Mouse (Mus musculus) stomach, embryonic 15.5 days (tissue): Measurements from ENCODE around the gene Lmo4. TPM values are rescaled to one million over a fixed set of nuclear protein-coding genes. Genes with fewer than 3 reads are reported as not detected.

Experiments used
- ATAC-seq: fragments of 200-750 bp; cut with Nextera tagmentation; 2 replicates; pipeline ENCODE4 v1.8.0; 2017; ENCODE audit warnings: low read depth, moderate number of reproducible peaks, moderate TSS enrichment; ENCODE audit not compliant: insufficient read depth, low FRiP score
- H3K27ac ChIP-seq: fragments of 300-500 bp; sonication (generic); 2 replicates; pipeline ENCODE4 v1.5.1; 2015; ENCODE audit warnings: mild to moderate bottlenecking, inconsistent platforms
- H3K27me3 ChIP-seq: fragments of 300-500 bp; sonication (generic); replicated peaks from 2 replicates; pipeline ENCODE4 v1.6.1; 2015; ENCODE audit warnings: inconsistent platforms
- H3K36me3 ChIP-seq: fragments of 300-500 bp; sonication (generic); 2 replicates; pipeline ENCODE4 v1.6.1; 2015; ENCODE audit warnings: inconsistent platforms
- H3K4me1 ChIP-seq: fragments of 300-500 bp; sonication (generic); 2 replicates; pipeline ENCODE4 v1.6.1; 2015; ENCODE audit warnings: inconsistent platforms
- H3K4me2 ChIP-seq: fragments of 300-500 bp; sonication (generic); 2 replicates; pipeline ENCODE4 v1.6.1; 2015; ENCODE audit warnings: mild to moderate bottlenecking, inconsistent platforms
- H3K4me3 ChIP-seq: fragments of 300-500 bp; sonication (generic); replicated peaks from 2 replicates; pipeline ENCODE4 v1.5.1; 2015; ENCODE audit warnings: inconsistent platforms
- H3K9ac ChIP-seq: fragments of 300-500 bp; sonication (generic); 2 replicates; pipeline ENCODE4 v1.6.1; 2015; ENCODE audit warnings: inconsistent platforms
- H3K9me3 ChIP-seq: fragments of 300-500 bp; sonication (generic); 2 replicates; pipeline ENCODE4 v1.6.1; 2016; ENCODE audit warnings: inconsistent platforms
- WGBS: fragments of 180-500 bp; shearing (Covaris S2); methylation state at CpG from one replicate; pipeline ENCODE4 v1.1.7; 2015; 5-methylcytosine and 5-hydroxymethylcytosine counted together
- polyA plus RNA-seq: library from polyadenylated mRNA; unstranded; fragments of >200 nt; fragmentation: Nextera tagmentation; extraction: Ambion mirVana; gene quantifications from 2 replicates; pipeline ENCODE4 v1.2.1, GENCODE M21; 2015

Gene Lmo4
- polyA plus RNA-seq, 1 experiment from 2014 or later, result 69.3 TPM

GRCm38 (mm10) chr3:144225456-144226240 lies 20.6 kb upstream of the Lmo4 start:
- H3K27me3 ChIP-seq, result no peaks in the 10 kb centered on the region
- no peaks in the 10 kb centered on the region for H3K4me1 ChIP-seq
- 51% methylated on average over 9 of the region's 9 CpGs for WGBS
- ATAC-seq, result no peak
- H3K9ac ChIP-seq, result no peak overlapping the region
- H3K36me3 ChIP-seq, result no peaks in the 10 kb centered on the region
- H3K27ac ChIP-seq, result no peak overlapping the region
- no peak overlapping the region for H3K4me2 ChIP-seq
- no peak overlapping the region for H3K4me3 ChIP-seq
- no peaks in the 10 kb centered on the region for H3K9me3 ChIP-seq

- no peak overlapping the region for H3K4me3 ChIP-seq
- WGBS, result 65% methylated on average over 7 of the region's 7 CpGs
These were observed 19.6 kb upstream of the Lmo4 start for GRCm38 (mm10) chr3:144224594-144224993.

GRCm38 (mm10) chr3:144223377-144224105 lies 18.5 kb upstream of the Lmo4 start:
- no peaks in the 10 kb centered on the region for H3K36me3 ChIP-seq
- 79% methylated on average over 20 of the region's 20 CpGs for WGBS
- no peak overlapping the region for H3K4me3 ChIP-seq
- no peaks in the 10 kb centered on the region for H3K27me3 ChIP-seq
- H3K4me2 ChIP-seq, result no peak overlapping the region
- no peak for ATAC-seq
- no peaks in the 10 kb centered on the region for H3K4me1 ChIP-seq
- no peak overlapping the region for H3K27ac ChIP-seq
- no peak overlapping the region for H3K9ac ChIP-seq
- H3K9me3 ChIP-seq, result no peaks in the 10 kb centered on the region

More at GRCm38 (mm10) chr3:144224594-144224993, 19.6 kb upstream of the Lmo4 start:
- no peaks in the 10 kb centered on the region for H3K27me3 ChIP-seq
- no peaks in the 10 kb centered on the region for H3K9me3 ChIP-seq
- no peaks in the 10 kb centered on the region for H3K4me1 ChIP-seq
- H3K36me3 ChIP-seq, result no peaks in the 10 kb centered on the region
- H3K9ac ChIP-seq, result no peak overlapping the region
- H3K4me2 ChIP-seq, result no peak overlapping the region
- ATAC-seq, result no peak
- no peak overlapping the region for H3K27ac ChIP-seq

GRCm38 (mm10) chr3:144222381-144222780 lies 17.4 kb upstream of the Lmo4 start:
- H3K27me3 ChIP-seq, result no peaks in the 10 kb centered on the region
- 76% methylated on average over 9 of the region's 9 CpGs for WGBS
- no peaks in the 10 kb centered on the region for H3K36me3 ChIP-seq
- no peak for ATAC-seq
- H3K9ac ChIP-seq, result no peak overlapping the region
- no peaks in the 10 kb centered on the region for H3K4me1 ChIP-seq
- H3K4me3 ChIP-seq, result no peak overlapping the region
- no peak overlapping the region for H3K4me2 ChIP-seq
- no peaks in the 10 kb centered on the region for H3K9me3 ChIP-seq
- no peak overlapping the region for H3K27ac ChIP-seq

GRCm38 (mm10) chr3:144207498-144207897 lies 2.5 kb upstream of the Lmo4 start:
- H3K4me2 ChIP-seq, result no peak overlapping the region
- WGBS, result 53% methylated on average over 5 of the region's 5 CpGs
- no peak for ATAC-seq
- no peaks in the 10 kb centered on the region for H3K4me1 ChIP-seq
- no peak overlapping the region for H3K9ac ChIP-seq
- H3K27me3 ChIP-seq, result no peaks in the 10 kb centered on the region
- no peaks in the 10 kb centered on the region for H3K36me3 ChIP-seq
- H3K27ac ChIP-seq, result no peak overlapping the region
- no peaks in the 10 kb centered on the region for H3K9me3 ChIP-seq
- H3K4me3 ChIP-seq, result no peak overlapping the region

- no peak overlapping the region for H3K9ac ChIP-seq
- no peak overlapping the region for H3K4me2 ChIP-seq
- 87% methylated on average over 1 of the region's 1 CpGs for WGBS
- no peak overlapping the region for H3K4me3 ChIP-seq
- H3K9me3 ChIP-seq, result no peaks in the 10 kb centered on the region
- H3K27me3 ChIP-seq, result no peaks in the 10 kb centered on the region
- no peak for ATAC-seq
- no peak overlapping the region for H3K27ac ChIP-seq
- no peaks in the 10 kb centered on the region for H3K36me3 ChIP-seq
- H3K4me1 ChIP-seq, result no peaks in the 10 kb centered on the region
These were observed 1.9 kb upstream of the Lmo4 start for GRCm38 (mm10) chr3:144206942-144207341.

GRCm38 (mm10) chr3:144206261-144206660 lies 1.2 kb upstream of the Lmo4 start:
- Histone ChIP-seq H3K4me2 (peak overlapping the region; percentile 88), H3K27ac (peak overlapping the region; percentile 99), H3K9me3 (no peaks in the 10 kb centered on the region), H3K27me3 (no peaks in the 10 kb centered on the region), H3K4me1 (peaks cover 4% of the 10 kb centered on the region), H3K4me3 (peak overlapping the region; percentile 73), H3K9ac (0 out of 2 replicates have a peak overlapping the region, but pooled peaks have one; percentile 75), H3K36me3 (no peaks in the 10 kb centered on the region)
- ATAC-seq, result no peak
- WGBS, result 15% methylated on average over 3 of the region's 3 CpGs

GRCm38 (mm10) chr3:144205351-144206153 lies 532 bp upstream of the Lmo4 start:
- peak overlapping the region; percentile 99 for H3K27ac ChIP-seq
- peaks cover 4% of the 10 kb centered on the region for H3K4me1 ChIP-seq
- peak; percentile 85 for ATAC-seq
- WGBS, result under 1% methylated on average over 66 of the region's 69 CpGs
- H3K4me2 ChIP-seq, result peak overlapping the region; percentile 88
- no peaks in the 10 kb centered on the region for H3K27me3 ChIP-seq
- H3K9ac ChIP-seq, result peak overlapping the region; percentile 89
- H3K4me3 ChIP-seq, result peak overlapping the region; percentile 73
- no peaks in the 10 kb centered on the region for H3K36me3 ChIP-seq
- no peaks in the 10 kb centered on the region for H3K9me3 ChIP-seq

GRCm38 (mm10) chr3:144203988-144204412 lies 1.0 kb downstream of the Lmo4 start:
- Histone ChIP-seq H3K27ac (peak overlapping the region; percentile 99), H3K36me3 (no peaks in the 10 kb centered on the region), H3K4me2 (peak overlapping the region; percentile 88), H3K4me3 (peak overlapping the region; percentile 73), H3K9me3 (no peaks in the 10 kb centered on the region), H3K4me1 (peaks cover 9% of the 10 kb centered on the region), H3K27me3 (no peaks in the 10 kb centered on the region), H3K9ac (peak overlapping the region; percentile 89)
- no peak for ATAC-seq
- WGBS, result 1% methylated on average over 5 of the region's 5 CpGs

- Histone ChIP-seq H3K27me3 (no peaks in the 10 kb centered on the region), H3K9me3 (no peaks in the 10 kb centered on the region), H3K27ac (peak overlapping the region; percentile 99), H3K4me1 (peaks cover 15% of the 10 kb centered on the region), H3K4me2 (peak overlapping the region; percentile 88), H3K36me3 (no peaks in the 10 kb centered on the region), H3K4me3 (peak overlapping the region; percentile 73), H3K9ac (peak overlapping the region; percentile 51; the same call in 1 of the 2 replicates)
- ATAC-seq, result no peak
- under 1% methylated on average over 15 of the region's 15 CpGs for WGBS
These were observed 1.6 kb downstream of the Lmo4 start for GRCm38 (mm10) chr3:144203259-144203987.

- under 1% methylated on average over 14 of the region's 14 CpGs for WGBS
- peak overlapping the region; percentile 73 for H3K4me3 ChIP-seq
- no peaks in the 10 kb centered on the region for H3K27me3 ChIP-seq
- ATAC-seq, result no peak
- no peaks in the 10 kb centered on the region for H3K36me3 ChIP-seq
- peak overlapping the region; percentile 88 for H3K4me2 ChIP-seq
- H3K9me3 ChIP-seq, result no peaks in the 10 kb centered on the region
- H3K4me1 ChIP-seq, result peaks cover 20% of the 10 kb centered on the region
- peak overlapping the region; percentile 99 for H3K27ac ChIP-seq
- peak overlapping the region; percentile 32; the same call in 1 of the 2 replicates for H3K9ac ChIP-seq
These were observed 2.3 kb downstream of the Lmo4 start for GRCm38 (mm10) chr3:144202574-144203258.
